Mouse (Mus musculus): ENCODE measurements around the gene Ccdc194.

Ccdc194 gene

DNA sequence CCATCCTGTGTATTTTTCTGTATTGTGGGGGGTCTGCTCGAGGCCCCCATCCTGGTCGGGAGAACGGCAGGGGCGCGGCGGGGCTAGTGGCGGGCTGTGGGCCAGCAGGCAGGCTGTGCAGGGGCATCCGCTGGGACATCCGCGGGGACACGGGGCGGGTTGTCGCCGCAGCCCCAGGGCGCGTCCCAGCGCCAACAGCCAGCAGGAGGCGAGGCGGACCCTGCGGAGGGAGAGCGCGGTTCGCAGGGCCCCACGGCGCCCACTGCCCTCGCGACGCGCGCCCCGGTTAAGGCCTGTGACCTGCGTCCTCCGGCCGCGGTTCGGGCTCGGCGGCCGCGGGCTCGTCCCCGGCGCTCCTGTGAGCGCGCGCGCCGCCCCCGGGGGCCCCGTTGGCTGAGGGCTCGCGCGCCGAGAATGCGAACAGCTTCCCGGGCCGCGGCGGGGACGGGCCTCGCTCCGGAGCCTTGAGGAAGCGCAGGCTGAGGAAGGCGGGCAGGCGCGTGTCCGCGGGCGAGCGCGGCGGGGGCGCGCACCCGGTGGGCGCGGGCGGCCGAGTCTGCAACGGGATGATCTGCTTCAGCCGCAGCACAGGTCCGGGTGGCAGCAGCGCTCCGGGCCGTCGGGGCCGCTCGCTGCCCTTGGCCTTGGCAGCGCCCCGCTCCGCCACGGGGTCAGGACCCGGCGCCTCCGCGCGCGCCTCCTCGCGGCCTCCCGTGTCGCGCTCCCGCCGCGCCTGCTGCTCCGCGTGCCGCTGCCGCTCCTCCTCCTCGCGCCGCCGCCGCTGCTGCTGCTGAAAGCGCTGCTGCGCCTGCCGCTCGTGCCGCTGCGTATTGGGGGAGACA lies 49.2 kb downstream of the Ccdc194 start:
- DNase-seq (ENCODE audit: low spot score) = peak; percentile 69

DNA sequence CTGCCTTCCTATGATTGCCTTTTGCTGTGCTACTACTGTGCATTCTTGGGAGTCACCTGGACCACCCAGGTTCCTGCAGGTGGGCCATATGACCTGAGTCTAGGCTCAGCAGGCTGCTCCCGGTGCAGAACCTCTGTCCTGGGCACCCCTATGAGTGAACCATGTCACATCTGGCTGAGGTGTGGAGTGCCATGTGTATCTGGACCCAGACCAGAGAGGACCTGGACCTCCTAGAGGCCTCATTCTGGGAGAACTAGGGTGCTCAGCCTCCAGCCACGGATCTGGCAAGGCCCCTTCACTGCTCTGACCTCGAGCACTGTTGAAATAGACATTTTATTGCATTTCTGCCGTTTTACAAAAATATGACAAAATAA lies 49.8 kb downstream of the Ccdc194 start:
- DNase-seq (ENCODE audit: low spot score) = no peak

DNA sequence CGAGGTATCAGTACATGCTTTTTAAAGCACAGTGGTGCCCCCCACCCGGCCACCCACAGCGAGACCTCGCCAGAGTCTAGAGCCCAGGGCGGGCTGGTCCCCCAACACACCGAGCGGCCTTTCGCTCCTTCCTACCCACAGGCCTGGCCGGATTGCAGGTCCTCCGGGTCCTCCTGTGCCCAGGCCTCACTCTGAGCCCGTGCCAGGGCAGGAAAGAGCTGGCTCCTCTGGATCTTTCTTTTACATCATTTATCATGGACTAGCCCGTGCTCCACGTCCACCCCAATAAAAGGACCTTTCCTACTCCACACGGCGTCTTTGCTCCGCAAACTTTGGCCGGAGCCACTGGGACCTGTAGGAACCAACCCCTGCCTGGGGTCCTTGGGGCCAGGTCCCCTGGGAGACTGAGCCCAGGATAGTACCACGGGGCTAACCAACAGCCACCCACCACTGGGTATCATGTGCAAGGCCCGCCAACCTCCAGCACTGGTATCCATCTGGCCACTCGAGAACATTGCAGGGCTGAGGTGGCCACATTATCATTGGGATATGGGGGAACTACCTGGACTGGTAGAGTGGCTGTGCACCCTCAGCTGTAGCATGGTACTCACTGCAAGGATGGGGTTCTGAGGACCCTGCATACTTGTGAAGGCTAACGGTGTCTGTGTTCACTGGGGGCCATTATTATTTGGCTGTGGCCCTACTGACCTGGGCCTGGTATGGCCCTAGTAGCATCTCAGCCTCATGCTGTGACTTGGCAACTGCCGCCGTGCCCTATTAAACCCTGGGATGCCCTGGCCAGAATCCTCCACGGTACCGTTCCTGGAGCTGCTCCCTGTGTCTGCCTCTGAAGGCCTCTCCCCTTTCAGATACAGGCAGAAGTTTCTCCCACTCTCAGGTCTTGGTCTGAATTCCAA lies 50.5 kb downstream of the Ccdc194 start:
- DNase-seq (ENCODE audit: low spot score) = no peak

DNA sequence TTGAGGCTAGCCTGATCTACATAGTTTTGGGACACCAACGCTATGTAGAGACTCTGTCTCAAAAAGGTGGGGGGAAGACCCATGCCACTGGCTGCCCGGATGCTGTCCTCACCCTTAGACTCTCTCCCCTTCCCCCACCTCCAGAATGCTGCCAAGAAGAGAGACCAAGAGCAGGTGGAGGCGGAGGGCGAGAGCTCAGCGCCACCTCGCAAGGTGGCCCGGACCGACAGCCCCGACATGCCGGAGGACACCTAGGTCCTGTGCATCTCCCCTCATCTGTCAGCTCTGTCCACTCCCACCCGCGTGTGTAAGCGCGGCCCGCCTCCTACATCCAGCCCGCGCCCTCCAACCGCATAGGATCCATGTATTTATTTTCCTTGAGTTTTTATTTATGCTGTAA lies 51.2 kb downstream of the Ccdc194 start:
- no peak for DNase-seq (ENCODE audit: low spot score)

GRCm38 (mm10) chr8:71472601-71473386 lies 52.7 kb downstream of the Ccdc194 start:
- DNase-seq (ENCODE audit: low spot score) = no peak

- no peak for DNase-seq (ENCODE audit: low spot score)
Measured at GRCm38 (mm10) chr8:71471861-71472260, 53.6 kb downstream of the Ccdc194 start.

DNA sequence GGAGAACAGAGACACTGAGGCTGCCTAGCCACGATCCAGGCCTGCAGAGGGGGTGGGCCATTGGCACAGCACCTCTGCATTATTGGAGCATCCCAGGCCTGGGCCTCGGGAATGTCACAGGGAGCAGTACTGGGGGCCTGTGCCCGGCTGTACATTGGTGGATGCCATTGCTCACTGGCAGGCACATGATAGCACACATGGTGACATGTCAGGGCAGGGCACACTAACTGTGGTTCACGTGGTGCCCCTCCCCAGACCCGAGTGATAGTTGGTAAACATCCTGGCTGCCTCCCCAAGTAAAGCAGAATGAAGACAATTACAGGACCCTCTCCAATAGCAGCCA lies 54.6 kb downstream of the Ccdc194 start:
- DNase-seq (ENCODE audit: low spot score) = no peak

- DNase-seq (ENCODE audit: low spot score) = no peak
Measured at GRCm38 (mm10) chr8:71470146-71470912, 55.2 kb downstream of the Ccdc194 start.

Measured in T-cell, adult 2 months (primary cell).